Mouse (Mus musculus) neural tube, postnatal 0 days (tissue): Measurements from ENCODE around the gene Alkbh3. TPM values are rescaled to one million over a fixed set of nuclear protein-coding genes. Genes with fewer than 3 reads are reported as not detected.

Source experiments
- polyA plus RNA-seq: library from polyadenylated mRNA; unstranded; fragments of >200 nt; fragmentation: Nextera tagmentation; extraction: Ambion mirVana; gene quantifications from 2 replicates; pipeline ENCODE4 v1.2.1, GENCODE M21; 2015

The Alkbh3 gene
- 44.9 and 45.2 TPM in 2 replicates for polyA plus RNA-seq

GRCm38 (mm10) chr2:94010335-94011291 lies at the start of gene Alkbh3:
TSS of gene Alkbh3 (minus strand) at chr2:94010807.

GRCm38 (mm10) chr2:93996254-93996653 lies 14.4 kb downstream of the Alkbh3 start, which contains the start of gene Gm27027:
TSS of gene Gm27027 (minus strand) at chr2:93996354.

GRCm38 (mm10) chr2:93956908-93957784 lies 53.5 kb downstream of the Alkbh3 start, which contains the start of gene Gm13889:
TSS of gene Gm13889 (minus strand) at chr2:93957201.

Other genes with a start within 250 kb of the Alkbh3 start
- 63.0 and 70.3 TPM in 2 replicates for gene Ext2, start 188.2 kb downstream of the Alkbh3 start, polyA plus RNA-seq
- gene Accs, start 160.9 kb downstream of the Alkbh3 start, polyA plus RNA-seq, result 4.5 and 6.7 TPM in 2 replicates
- 0.19 and 0.37 TPM in 2 replicates for gene Accsl, start 141.7 kb downstream of the Alkbh3 start, polyA plus RNA-seq
- gene Gm13889, start 53.6 kb downstream of the Alkbh3 start, polyA plus RNA-seq, result 28.0 and 38.1 TPM in 2 replicates
- gene Gm27027, start 14.5 kb downstream of the Alkbh3 start, polyA plus RNA-seq, result not detected in 2 replicates
- 144 and 146 TPM in 2 replicates for gene Hsd17b12, start 147.2 kb upstream of the Alkbh3 start, polyA plus RNA-seq